Mouse (Mus musculus) urinary bladder, adult 2 months (tissue): ENCODE results near the gene Ikzf3. TPM values are rescaled to one million over a fixed set of nuclear protein-coding genes. Genes with fewer than 3 reads are reported as not detected.

ENCODE experiments used
- DNase-seq: peaks from one replicate; pipeline ENCODE4 v3.0.0; 2022; ENCODE audit warnings: low spot score
- polyA plus RNA-seq: library from polyadenylated mRNA; depleted of rRNA; stranded (reverse); fragments of >200 nt; gene quantifications from 2 replicates; pipeline ENCODE4 v1.2.3, GENCODE M21; 2012

Ikzf3 gene
- polyA plus RNA-seq, 1 experiment: 8.6 TPM

GRCm38 (mm10) chr11:98475630-98476433 lies 70.0 kb downstream of the Ikzf3 start:
- DNase-seq: no peak

- no peak for DNase-seq
Observed at GRCm38 (mm10) chr11:98474967-98475366, 70.9 kb downstream of the Ikzf3 start.

GRCm38 (mm10) chr11:98473916-98474479 lies 71.8 kb downstream of the Ikzf3 start:
- no peak for DNase-seq

- no peak for DNase-seq
Observed at GRCm38 (mm10) chr11:98472696-98473095, 73.1 kb downstream of the Ikzf3 start.

GRCm38 (mm10) chr11:98470795-98471194 lies 75.0 kb downstream of the Ikzf3 start:
- DNase-seq: no peak

GRCm38 (mm10) chr11:98469761-98470714 lies 75.8 kb downstream of the Ikzf3 start:
- DNase-seq: no peak

GRCm38 (mm10) chr11:98464516-98464915 lies 81.3 kb downstream of the Ikzf3 start:
- no peak for DNase-seq

- DNase-seq: no peak
Observed at GRCm38 (mm10) chr11:98463911-98464310, 81.9 kb downstream of the Ikzf3 start.

- no peak for DNase-seq
Observed at GRCm38 (mm10) chr11:98462255-98462654, 83.6 kb downstream of the Ikzf3 start.

- no peak for DNase-seq
Observed at GRCm38 (mm10) chr11:98461109-98461720, 84.6 kb downstream of the Ikzf3 start.

- DNase-seq: no peak
Observed at GRCm38 (mm10) chr11:98459860-98460259, 86.0 kb downstream of the Ikzf3 start.

- no peak for DNase-seq
Observed at GRCm38 (mm10) chr11:98459071-98459741, 86.6 kb downstream of the Ikzf3 start.

- no peak for DNase-seq
Observed at GRCm38 (mm10) chr11:98458121-98458990, 87.5 kb downstream of the Ikzf3 start.

GRCm38 (mm10) chr11:98457367-98458120 lies 88.3 kb downstream of the Ikzf3 start:
- peak; percentile 89 for DNase-seq

- DNase-seq: no peak
Observed at GRCm38 (mm10) chr11:98456945-98457344, 88.9 kb downstream of the Ikzf3 start.

GRCm38 (mm10) chr11:98456545-98456944 lies 89.3 kb downstream of the Ikzf3 start:
- no peak for DNase-seq

- no peak for DNase-seq
Observed at GRCm38 (mm10) chr11:98455484-98455883, 90.3 kb downstream of the Ikzf3 start.

GRCm38 (mm10) chr11:98449921-98450771 lies 95.7 kb downstream of the Ikzf3 start:
- no peak for DNase-seq

GRCm38 (mm10) chr11:98449419-98449818 lies 96.4 kb downstream of the Ikzf3 start:
- DNase-seq: no peak
